Mouse (Mus musculus) heart, postnatal 10 days (tissue): ENCODE measurements around the gene Rbpms2. TPM values are rescaled to one million over a fixed set of nuclear protein-coding genes. Genes with fewer than 3 reads are reported as not detected.
A peak's percentile ranks its signal among the peaks of the same experiment; 100 is the strongest.
"Not testable (repeated sequence)": the region's sequence is repeated elsewhere in the genome, so short reads cannot be mapped to it uniquely, and the experiment has no call there.

Source experiments
- DNase-seq, 2 experiments: peaks; one replicate each; pipeline ENCODE4 v3.0.0; 2021
- intact Hi-C: fragments of 180-260 bp; cut with DNase I; formaldehyde crosslinking; loops from one replicate; pipeline ENCODE4 v1.15.1; 2025
- total RNA-seq, 2 experiments: library from RNA; stranded (reverse); gene quantifications; 2 replicates each; pipeline ENCODE4 v1.2.3; 2021

Gene Rbpms2
- total RNA-seq, 2 experiments from 2014 or later = 54.4 to 57.7 TPM

- peak in 1 of 2 experiments; percentile 50 for DNase-seq
- intact Hi-C loops = loop anchor here (2.0 kb wide), 1 partner anchor 18 kb away; no protein-coding TSS in a partner anchor
These were observed 53.5 kb downstream of the Rbpms2 start for GRCm38 (mm10) chr9:65682994-65683393.

GRCm38 (mm10) chr9:65684704-65685103 is 55.3 kb downstream of the Rbpms2 start:
- DNase-seq = no peak
- intact Hi-C loops = no loop called here

- intact Hi-C loops = loop anchor here (10.0 kb wide), 1 partner anchor 315 kb away; no protein-coding TSS in a partner anchor
- DNase-seq = not testable (repeated sequence)
These were observed 60.4 kb downstream of the Rbpms2 start for GRCm38 (mm10) chr9:65689869-65690268.

- intact Hi-C loops = loop anchor here (10.0 kb wide), 1 partner anchor 312 kb away; no protein-coding TSS in a partner anchor
- no peak for DNase-seq
These were observed 63.0 kb downstream of the Rbpms2 start for GRCm38 (mm10) chr9:65692466-65692865.

- intact Hi-C loops = loop anchor here (10.0 kb wide), 1 partner anchor 312 kb away; no protein-coding TSS in a partner anchor
- DNase-seq = no peak
These were observed 63.6 kb downstream of the Rbpms2 start for GRCm38 (mm10) chr9:65692959-65693603.

- intact Hi-C loops = loop anchor here (1.0 to 10.0 kb wide), 3 partner anchors 134 to 309 kb away; no protein-coding TSS in a partner anchor
- peak; percentile 75 to 79 for DNase-seq
These were observed 66.2 kb downstream of the Rbpms2 start for GRCm38 (mm10) chr9:65695646-65696045.

GRCm38 (mm10) chr9:65696337-65696736 is 66.9 kb downstream of the Rbpms2 start:
- intact Hi-C loops = loop anchor here (10.0 kb wide), 1 partner anchor 308 kb away; no protein-coding TSS in a partner anchor
- DNase-seq = peak; percentile 57 to 64

GRCm38 (mm10) chr9:65697356-65697755 is 67.9 kb downstream of the Rbpms2 start:
- intact Hi-C loops = loop anchor here (10.0 kb wide), 1 partner anchor 307 kb away; no protein-coding TSS in a partner anchor
- no peak for DNase-seq

GRCm38 (mm10) chr9:65697992-65698391 is 68.5 kb downstream of the Rbpms2 start:
- intact Hi-C loops = loop anchor here (10.0 kb wide), 1 partner anchor 307 kb away; no protein-coding TSS in a partner anchor
- DNase-seq = no peak

GRCm38 (mm10) chr9:65700504-65700903 is 71.1 kb downstream of the Rbpms2 start:
- no peak for DNase-seq
- intact Hi-C loops = no loop called here

GRCm38 (mm10) chr9:65702286-65702685 is 72.8 kb downstream of the Rbpms2 start:
- no peak for DNase-seq
- intact Hi-C loops = no loop called here

- intact Hi-C loops = no loop called here
- DNase-seq = no peak
These were observed 73.8 kb downstream of the Rbpms2 start for GRCm38 (mm10) chr9:65703241-65703640.

GRCm38 (mm10) chr9:65703926-65704595 is 74.6 kb downstream of the Rbpms2 start:
- intact Hi-C loops = no loop called here
- no peak for DNase-seq

Other genes with a start within 250 kb of the Rbpms2 start
- gene Kbtbd13, start 238.0 kb upstream of the Rbpms2 start, total RNA-seq = 1 to 10 TPM; 1.1 to 2.1 TPM
- gene Rasl12, start 231.1 kb upstream of the Rbpms2 start, total RNA-seq = 10 to 100 TPM; 13.3 to 16.2 TPM
- gene Slc51b, start 206.7 kb upstream of the Rbpms2 start, total RNA-seq = not detected
- 1 to 10 TPM; 6.6 to 6.9 TPM for gene Mtfmt, start 193.9 kb upstream of the Rbpms2 start, total RNA-seq
- 10 to 100 TPM; 23.6 to 25.4 TPM for gene Spg21, start 168.7 kb upstream of the Rbpms2 start, total RNA-seq
- under 1 TPM in 1 of 2 experiments, not detected in 1; 0.22 TPM for gene Ankdd1a, start 109.5 kb upstream of the Rbpms2 start, total RNA-seq
- 10 to 100 TPM; 18.3 to 21.2 TPM for gene Plekho2, start 49.6 kb upstream of the Rbpms2 start, total RNA-seq
- gene Pif1, start 42.5 kb upstream of the Rbpms2 start, total RNA-seq = 1 to 10 TPM; 1.9 to 2.4 TPM
- gene Oaz2, start 38.4 kb downstream of the Rbpms2 start, total RNA-seq = 100 to 1,000 TPM; 269 to 276 TPM
- gene Zfp609, start 197.9 kb downstream of the Rbpms2 start, total RNA-seq = 10 to 100 TPM; 34.4 to 36.7 TPM